Mouse (Mus musculus) brain, embryonic 14.5 days (tissue): ENCODE data around the gene Tango2.

Experiments used
- CTCF ChIP-seq: fragments of 200-500 bp; IDR thresholded peaks from 2 replicates; pipeline ENCODE4 v1.5.1; 2012; ENCODE audit warnings: inconsistent platforms, mild to moderate bottlenecking, moderate library complexity, borderline replicate concordance; ENCODE audit not compliant: insufficient read depth, insufficient read length; ENCODE audit errors: extremely low read depth
- POLR2A ChIP-seq: fragments of 200-500 bp; IDR thresholded peaks from 2 replicates; pipeline ENCODE4 v1.6.1; 2012; ENCODE audit warnings: mild to moderate bottlenecking, inconsistent platforms, borderline replicate concordance; ENCODE audit not compliant: poor library complexity, insufficient read depth, insufficient read length, severe bottlenecking; ENCODE audit errors: extremely low read depth

DNA sequence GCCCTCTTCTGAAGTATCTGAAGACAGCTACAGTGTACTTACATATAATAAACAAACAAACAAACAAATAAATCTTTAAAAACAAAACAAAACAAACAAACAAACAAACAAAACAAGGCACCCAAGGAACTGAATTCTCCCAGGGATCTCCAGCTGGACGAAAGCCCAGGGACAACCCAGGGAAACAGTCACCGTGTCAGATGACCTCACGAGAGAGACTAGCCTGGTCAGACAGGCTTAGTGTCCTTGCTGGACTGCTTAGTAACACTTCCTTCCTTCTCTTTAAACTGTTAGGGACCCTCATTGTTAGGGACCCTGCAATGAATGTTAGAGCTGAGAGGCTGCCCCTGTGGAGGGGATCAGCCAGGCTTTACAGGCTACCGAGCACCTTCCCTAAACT is 10.6 kb downstream of the Tango2 start:
- no peak for TF ChIP-seq CTCF
- no peak for TF ChIP-seq POLR2A
